Mouse (Mus musculus) leukemia stem cell, adult 10-12 weeks (primary cell): ENCODE results near the gene Cav3. TPM values are rescaled to one million over a fixed set of nuclear protein-coding genes. Genes with fewer than 3 reads are reported as not detected.

Source experiments
- polyA plus RNA-seq: library from polyadenylated mRNA; stranded (reverse); fragments of >175 nt; gene quantifications from 2 replicates; pipeline ENCODE4 v1.2.3, GENCODE M21; 2012; ENCODE audit warnings: low replicate concordance

The Cav3 gene
- not detected in 2 replicates for polyA plus RNA-seq

GRCm38 (mm10) chr6:112459341-112459749, at the start of gene Cav3:
Gene Cav3, plus strand, starts transcription at chr6:112459505.

GRCm38 (mm10) chr6:112489910-112490559, 30.7 kb downstream of the Cav3 start, which contains the start of gene Oxtr:
Gene Oxtr, minus strand, starts transcription at chr6:112489943.

Other genes starting within 250 kb of the Cav3 start
- gene Lmcd1, start 185.7 kb upstream of the Cav3 start, polyA plus RNA-seq, result 2.4 and 7.5 TPM in 2 replicates
- not detected in 2 replicates for gene Ssu2, start 71.5 kb upstream of the Cav3 start, polyA plus RNA-seq
- 0.06 TPM in 1 of 2 replicates, not detected in the other for gene Oxtr, start 30.4 kb downstream of the Cav3 start, polyA plus RNA-seq
- 0.52 and 2.6 TPM in 2 replicates for gene Rad18, start 237.2 kb downstream of the Cav3 start, polyA plus RNA-seq